16 mouse cellular contexts compared by ENCODE assay signal in the genomic region with DNA sequence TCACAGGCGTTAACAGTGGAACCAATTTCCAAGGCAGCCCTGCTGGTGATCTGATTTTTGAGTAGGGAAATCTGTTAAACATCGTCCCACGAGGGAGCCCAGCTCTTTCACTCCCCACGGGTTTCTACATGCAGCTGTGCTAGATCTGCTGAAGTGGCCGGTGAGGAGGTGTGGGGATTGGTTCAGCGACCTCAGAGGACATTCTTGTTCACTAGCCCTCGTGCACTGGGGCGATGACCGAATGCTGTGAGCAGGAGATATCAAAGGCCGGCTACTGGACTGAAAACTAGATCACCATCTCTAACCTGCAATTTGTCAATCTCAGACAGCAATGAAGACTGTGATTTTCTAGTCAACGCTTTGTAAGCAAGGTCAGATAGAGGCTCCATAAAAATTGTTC. TPM values are rescaled to one million over a fixed set of nuclear protein-coding genes. Genes with fewer than 3 reads are reported as not detected.
DNase-seq lines count a peak whose midpoint lies in the region; ATAC-seq and TF ChIP-seq lines count a peak whose summit lies in the region.
"Had no signal": no experiment of that assay in that cellular context is flagged by ENCODE, and none has a peak within 500 bp of the region (broad histone marks: within the 10 kb centered on the region; RNA-seq: fewer than 3 reads in every experiment).

No protein-coding gene starts in this region.

- no peak overlapping the region for H3K9ac ChIP-seq in intestine, postnatal 0 days (ENCODE audit: low read depth, low read length)
- H3K9ac ChIP-seq in intestine, embryonic 15.5 days = no peak overlapping the region
- no peak overlapping the region for H3K9ac ChIP-seq in heart, postnatal 0 days (replicated peaks; ENCODE audit: low read depth, low read length)
- H3K9ac ChIP-seq in neural tube, embryonic 15.5 days (replicated peaks) = no peak overlapping the region
- H3K9ac ChIP-seq: embryonic facial prominence, embryonic 12.5 days; liver, embryonic 13.5 days had no signal

- 0 out of 2 replicates have a peak, but pooled peaks cover 3% of the 10 kb centered on the region for H3K27me3 ChIP-seq in intestine, postnatal 0 days (replicated peaks; ENCODE audit: control insufficient read depth, insufficient read depth, low read length)
- H3K27me3 ChIP-seq in intestine, embryonic 15.5 days (replicated peaks) = no peaks in the 10 kb centered on the region
- H3K27me3 ChIP-seq in heart, postnatal 0 days (ENCODE audit: control insufficient read depth, insufficient read depth, low read length) = no peaks in the 10 kb centered on the region
- no peaks in the 10 kb centered on the region for H3K27me3 ChIP-seq in neural tube, embryonic 15.5 days (replicated peaks)

- no peaks in the 10 kb centered on the region for H3K9me3 ChIP-seq in intestine, postnatal 0 days (ENCODE audit: control insufficient read depth)
- no peaks in the 10 kb centered on the region for H3K9me3 ChIP-seq in intestine, embryonic 15.5 days
- no peaks in the 10 kb centered on the region for H3K9me3 ChIP-seq in heart, postnatal 0 days (replicated peaks; ENCODE audit: control insufficient read depth, low read length)
- no peaks in the 10 kb centered on the region for H3K9me3 ChIP-seq in neural tube, embryonic 15.5 days (replicated peaks)
- H3K9me3 ChIP-seq: embryonic facial prominence, embryonic 12.5 days; G1E; liver, embryonic 13.5 days had no signal

- H3K27ac ChIP-seq in intestine, postnatal 0 days (ENCODE audit: low read depth, low read length) = peak overlapping the region; percentile 15; the same call in 1 of the 2 replicates
- H3K27ac ChIP-seq in intestine, embryonic 15.5 days = no peak overlapping the region
- peak overlapping the region; percentile 85 for H3K27ac ChIP-seq in heart, postnatal 0 days (ENCODE audit: low read depth)
- H3K27ac ChIP-seq in neural tube, embryonic 15.5 days (replicated peaks) = no peak overlapping the region
- H3K27ac ChIP-seq: embryonic facial prominence, embryonic 12.5 days; liver, embryonic 13.5 days had no signal

- TF ChIP-seq EP300 in heart, postnatal 0 days (IDR thresholded peaks at IDR 0.05; ENCODE audit: low read depth) = no peak

- DNase-seq in lung, postnatal 10 days = peak; percentile 11
- DNase-seq in lung, postnatal 14 days = no peak
- DNase-seq in heart, postnatal 0 days (ENCODE audit: low spot score) = no peak
- peak; percentile 26 for DNase-seq in lung, postnatal 25 days (ENCODE audit: low spot score)
- DNase-seq: adrenal gland, postnatal 10 days; cerebellum, adult 18-20 months; gastrocnemius, postnatal 10 days; liver, embryonic 13.5 days; right cerebral cortex, postnatal 25 days had no signal

- no peaks in the 10 kb centered on the region for H3K4me1 ChIP-seq in intestine, postnatal 0 days (replicated peaks; ENCODE audit: control insufficient read depth, insufficient read depth, low read length)
- H3K4me1 ChIP-seq in intestine, embryonic 15.5 days (replicated peaks) = peaks cover 9% of the 10 kb centered on the region
- H3K4me1 ChIP-seq in heart, postnatal 0 days (ENCODE audit: control insufficient read depth, insufficient read depth) = peaks cover 39% of the 10 kb centered on the region
- peaks cover 38% of the 10 kb centered on the region for H3K4me1 ChIP-seq in neural tube, embryonic 15.5 days

- no peak for ATAC-seq in intestine, postnatal 0 days
- no peak for ATAC-seq in intestine, embryonic 15.5 days
- ATAC-seq in heart, postnatal 0 days (ENCODE audit: insufficient read depth, low read depth) = peak; percentile 24; the same call in 1 of the 2 replicates
- no peak for ATAC-seq in neural tube, embryonic 15.5 days (ENCODE audit: low FRiP score)
- ATAC-seq: inflammation-experienced regulatory T-cells, adult 6 months had no signal

- no peak overlapping the region for H3K4me2 ChIP-seq in intestine, postnatal 0 days (replicated peaks; ENCODE audit: low read depth)
- H3K4me2 ChIP-seq in intestine, embryonic 15.5 days (replicated peaks) = no peak overlapping the region
- H3K4me2 ChIP-seq in heart, postnatal 0 days (ENCODE audit: low read depth, low read length) = no peak overlapping the region
- no peak overlapping the region for H3K4me2 ChIP-seq in neural tube, embryonic 15.5 days
- H3K4me2 ChIP-seq: embryonic facial prominence, embryonic 12.5 days; liver, embryonic 13.5 days; midbrain, embryonic 11.5 days had no signal

- H3K4me3 ChIP-seq in intestine, postnatal 0 days (ENCODE audit: low read depth, low read length) = no peak overlapping the region
- H3K4me3 ChIP-seq in intestine, embryonic 15.5 days (replicated peaks) = no peak overlapping the region
- H3K4me3 ChIP-seq in heart, postnatal 0 days (ENCODE audit: low read depth, low read length) = no peak overlapping the region
- H3K4me3 ChIP-seq in neural tube, embryonic 15.5 days (replicated peaks) = no peak overlapping the region
- H3K4me3 ChIP-seq: embryonic facial prominence, embryonic 12.5 days; liver, embryonic 13.5 days had no signal

- WGBS in intestine, postnatal 0 days = 36% methylated on average over 11 of the region's 11 CpGs
- WGBS in intestine, embryonic 15.5 days = 52% methylated on average over 11 of the region's 11 CpGs
- 28% methylated on average over 11 of the region's 11 CpGs for WGBS in heart, postnatal 0 days
- 52% methylated on average over 11 of the region's 11 CpGs for WGBS in neural tube, embryonic 15.5 days

- H3K36me3 ChIP-seq in intestine, postnatal 0 days (ENCODE audit: control insufficient read depth, insufficient read depth) = peaks cover 34% of the 10 kb centered on the region
- no peaks in the 10 kb centered on the region; the same call in 1 of the 2 replicates for H3K36me3 ChIP-seq in intestine, embryonic 15.5 days
- peaks cover 40% of the 10 kb centered on the region for H3K36me3 ChIP-seq in heart, postnatal 0 days (replicated peaks; ENCODE audit: control insufficient read depth, insufficient read depth, low read length)
- peaks cover 11% of the 10 kb centered on the region for H3K36me3 ChIP-seq in neural tube, embryonic 15.5 days

- no peak for TF ChIP-seq CTCF in intestine, postnatal 0 days (IDR thresholded peaks at IDR 0.05; ENCODE audit: low read depth)
- TF ChIP-seq CTCF in heart, postnatal 0 days (IDR thresholded peaks at IDR 0.05; ENCODE audit: low read depth) = no peak

RNA-seq across cellular contexts. Expression of a gene that starts 49.6 kb away (rescaled TPM):
- polyA plus RNA-seq in intestine, postnatal 0 days (2015; fragmentation: Nextera tagmentation; extraction: Ambion mirVana) = 32.1 and 34.4 TPM in 2 replicates
- polyA plus RNA-seq in intestine, embryonic 15.5 days (2015; fragmentation: Nextera tagmentation; extraction: Ambion mirVana) = 86.2 and 100 TPM in 2 replicates
- 115 and 118 TPM in 2 replicates for total RNA-seq in heart, postnatal 0 days (2014; rRNA removed; ENCODE audit: low replicate concordance)
- polyA plus RNA-seq in heart, postnatal 0 days (2015; fragmentation: Nextera tagmentation; extraction: Ambion mirVana) = 62.9 and 66.9 TPM in 2 replicates
- 51.3 and 71.1 TPM in 2 replicates for polyA plus RNA-seq in neural tube, embryonic 15.5 days (2015; fragmentation: Nextera tagmentation; extraction: Ambion mirVana)

RNA-seq across cellular contexts. Expression of a gene that starts 49.7 kb away (rescaled TPM):
- polyA plus RNA-seq in intestine, postnatal 0 days (2015; fragmentation: Nextera tagmentation; extraction: Ambion mirVana) = 3.1 and 3.4 TPM in 2 replicates
- polyA plus RNA-seq in intestine, embryonic 15.5 days (2015; fragmentation: Nextera tagmentation; extraction: Ambion mirVana) = 9.2 and 9.3 TPM in 2 replicates
- total RNA-seq in heart, postnatal 0 days (2014; rRNA removed; ENCODE audit: low replicate concordance) = 13.1 and 19.7 TPM in 2 replicates
- 13.2 and 14.8 TPM in 2 replicates for polyA plus RNA-seq in heart, postnatal 0 days (2015; fragmentation: Nextera tagmentation; extraction: Ambion mirVana)
- polyA plus RNA-seq in neural tube, embryonic 15.5 days (2015; fragmentation: Nextera tagmentation; extraction: Ambion mirVana) = 14.6 and 18.7 TPM in 2 replicates

Comparison
In these comparisons a context has a peak if more than half of its experiments do, and no peak if none do; other contexts are left out.
1. H3K27ac ChIP-seq: peak in intestine, postnatal 0 days (single experiment) and heart, postnatal 0 days (single experiment); none in intestine, embryonic 15.5 days (single experiment) and neural tube, embryonic 15.5 days (single experiment).
2. DNase-seq: peak in lung, postnatal 10 days (single experiment) and lung, postnatal 25 days (single experiment); none in lung, postnatal 14 days (single experiment) and heart, postnatal 0 days (single experiment).